Mouse (Mus musculus): ENCODE results near the gene Dnajc12.

DNA sequence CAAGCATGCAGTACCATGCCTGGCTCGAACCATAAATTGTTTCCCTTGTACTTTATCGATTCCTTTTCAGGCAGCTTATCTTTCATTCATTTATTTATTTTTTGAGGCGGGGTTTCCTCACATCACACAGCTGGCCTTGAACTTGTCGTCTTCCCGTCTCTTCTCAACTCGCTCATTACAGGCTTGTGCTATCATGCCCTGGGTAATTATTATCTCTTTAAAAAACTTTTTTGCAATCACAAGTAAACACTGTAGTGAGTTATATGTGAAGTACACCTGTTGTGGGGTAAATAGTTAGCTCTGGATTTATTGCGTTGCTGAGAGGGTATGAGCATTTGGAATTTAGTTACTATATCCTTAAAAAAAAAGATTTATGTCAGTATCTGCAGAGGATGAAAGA is 33.0 kb downstream of the Dnajc12 start:
- no peak for TF ChIP-seq CTCF (IDR thresholded peaks at IDR 0.05)
- no peak for TF ChIP-seq EP300 (IDR thresholded peaks at IDR 0.05; ENCODE audit: insufficient read depth, low read depth, low read length)
- no peak for TF ChIP-seq POLR2A (IDR thresholded peaks at IDR 0.05; ENCODE audit: insufficient read depth, low read depth, low read length)
